Mouse (Mus musculus) 3T3-L1 (cell line): Measurements from ENCODE around the gene Bcl7a.

ENCODE experiments used
- DNase-seq: peaks from one replicate; pipeline ENCODE4 v3.0.0-alpha.2; 2015; ENCODE audit warnings: low read depth, low spot score

Bcl7a gene

DNA sequence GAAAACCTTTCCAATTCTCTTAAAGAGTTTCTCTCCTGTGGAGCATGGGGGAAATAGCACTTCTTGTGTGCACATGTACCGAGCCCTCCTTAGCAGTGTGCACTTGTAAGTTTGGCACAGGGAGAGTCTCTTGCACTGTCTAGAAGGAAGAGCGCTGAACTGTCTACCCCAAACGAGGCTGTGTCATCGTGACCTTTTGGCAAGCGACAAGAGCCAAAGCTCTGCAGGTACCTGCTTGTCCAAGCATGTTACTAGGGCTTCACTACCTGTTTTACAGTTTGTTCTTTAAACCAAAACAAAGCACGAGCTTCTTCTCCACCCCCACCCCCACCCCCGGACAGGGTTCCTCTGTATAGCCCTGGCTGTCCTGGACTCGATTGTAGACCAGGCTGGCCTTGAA, 15.9 kb upstream of the Bcl7a start:
- DNase-seq, result no peak

DNA sequence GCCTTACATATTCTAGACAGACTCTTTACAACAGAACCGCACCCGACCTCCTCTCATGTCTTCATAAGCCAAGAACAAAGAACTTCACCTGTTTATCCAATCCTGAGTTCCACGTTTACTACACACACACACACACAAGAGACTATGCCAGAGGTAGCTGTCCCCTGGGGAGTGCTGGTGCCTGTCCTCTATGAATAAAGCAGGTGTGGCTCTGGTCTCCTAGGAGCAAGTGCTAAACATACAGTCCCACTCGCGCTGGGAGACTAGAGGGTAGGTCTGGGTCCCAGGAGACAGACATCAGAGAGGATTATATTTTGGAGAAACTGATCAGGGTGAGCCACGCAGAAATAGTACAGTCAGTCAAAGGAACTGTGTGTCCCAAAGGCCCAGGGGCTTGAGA, 10.1 kb upstream of the Bcl7a start:
- no peak for DNase-seq

DNA sequence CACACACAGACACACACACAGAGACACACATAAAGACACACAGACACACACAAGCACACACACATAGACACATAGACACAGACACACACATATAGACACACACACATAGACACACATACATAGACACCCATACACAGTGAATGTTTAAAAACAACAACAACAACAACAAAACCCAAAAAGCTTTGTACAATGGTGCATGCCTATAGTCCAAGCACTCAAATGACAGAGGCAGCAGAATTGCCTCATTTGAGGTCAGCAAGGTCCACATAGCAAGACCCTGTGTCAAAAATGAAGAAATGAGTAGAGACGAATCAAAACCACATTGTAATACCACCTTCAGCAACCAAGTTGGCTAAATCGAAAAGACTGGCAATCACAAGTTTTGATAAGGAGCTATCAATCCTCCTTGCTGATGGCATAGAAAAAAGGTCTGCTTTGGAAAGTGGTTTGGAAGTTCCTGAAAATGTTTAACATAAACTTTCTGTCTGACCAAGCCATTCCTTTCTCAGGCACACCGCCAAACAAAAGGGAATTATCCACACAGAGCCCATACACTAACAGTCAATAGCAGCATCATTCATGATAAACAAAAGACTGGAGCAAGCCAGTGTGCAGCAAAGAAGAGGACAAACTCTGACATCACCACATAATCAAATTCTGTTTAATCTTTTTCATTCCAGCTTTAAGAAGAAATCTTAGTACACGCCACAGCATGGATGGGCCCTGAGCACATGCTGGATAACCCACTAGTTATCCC, 7.3 kb upstream of the Bcl7a start:
- no peak for DNase-seq

DNA sequence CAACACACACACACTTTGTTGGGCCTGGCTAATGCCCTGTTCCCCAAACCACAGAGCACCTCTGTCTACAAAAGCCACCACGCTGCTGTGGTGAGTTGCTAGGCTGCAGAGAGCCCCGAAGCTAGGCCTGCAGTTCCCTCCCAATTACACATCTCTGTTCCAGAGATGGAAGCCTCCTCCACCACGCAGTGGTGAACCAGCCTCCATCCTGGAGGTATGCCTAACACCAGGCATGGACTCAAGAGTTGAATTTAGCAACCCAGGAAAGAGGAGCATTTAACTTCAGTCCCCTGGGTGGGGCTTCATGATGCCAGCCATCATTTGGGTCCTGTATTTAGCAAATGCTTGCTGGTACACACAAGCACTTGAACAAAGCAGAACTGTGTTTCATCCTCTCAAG, 5.2 kb upstream of the Bcl7a start:
- no peak for DNase-seq

DNA sequence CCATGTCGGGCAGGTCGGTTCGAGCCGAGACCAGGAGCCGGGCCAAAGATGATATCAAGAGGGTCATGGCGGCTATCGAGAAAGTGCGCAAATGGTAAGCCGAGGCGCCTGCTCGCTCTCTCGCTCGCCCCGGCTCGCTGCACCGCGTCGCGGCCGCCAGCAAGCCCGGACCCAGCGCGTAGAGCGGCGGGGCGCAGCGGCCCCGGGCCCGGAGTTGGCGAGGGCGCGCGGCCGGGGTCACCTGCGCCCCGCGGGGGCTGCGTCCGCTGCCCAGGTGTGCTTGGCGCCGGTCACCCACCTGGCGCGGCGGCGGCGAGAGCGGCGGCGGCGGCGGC, 961 bp downstream of the Bcl7a start:
- no peak for DNase-seq

DNA sequence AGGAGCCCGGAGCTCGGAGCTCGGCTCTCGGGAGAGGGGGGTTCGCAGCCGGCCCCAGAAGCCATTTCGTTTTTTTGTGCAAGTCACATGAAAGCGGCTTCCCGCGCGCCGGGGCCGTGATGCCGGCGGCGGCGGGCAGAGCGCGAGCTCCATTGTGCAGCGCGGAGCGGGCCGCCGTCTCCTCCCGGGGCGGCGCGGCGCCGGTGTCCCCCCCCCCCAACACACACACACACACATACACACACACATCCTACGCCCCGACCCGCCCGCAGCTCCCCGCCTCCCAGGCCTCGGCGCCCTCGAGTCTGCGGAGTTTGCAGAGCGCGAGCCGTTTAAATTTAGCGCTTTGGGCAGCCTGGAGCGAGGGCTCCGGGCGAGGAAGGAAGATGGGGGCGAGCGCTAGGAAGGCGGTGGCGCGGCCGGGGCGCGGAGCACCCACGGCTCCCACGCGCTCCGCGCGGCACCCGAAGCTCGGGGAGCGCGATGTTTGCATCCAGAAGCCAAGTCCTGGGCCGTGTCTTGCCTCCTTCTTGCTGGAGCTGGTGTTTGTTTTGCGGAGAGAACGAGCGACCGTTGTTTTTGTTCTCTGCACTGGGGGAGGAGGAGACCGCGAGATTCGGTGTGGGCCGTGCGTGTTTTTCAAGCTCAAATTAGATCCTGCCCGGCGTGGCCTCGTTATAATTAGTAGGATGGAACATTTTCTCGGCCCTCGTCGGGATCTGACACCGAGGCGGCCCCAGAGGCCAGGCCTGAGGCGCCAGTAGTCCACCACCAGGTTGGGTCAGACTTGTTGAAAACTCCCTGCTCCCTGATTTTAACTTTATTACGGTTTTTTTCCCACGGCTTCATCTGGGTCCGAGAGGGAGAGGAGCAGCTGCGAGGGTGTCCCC, 1.6 kb downstream of the Bcl7a start:
- peak; percentile 59 for DNase-seq

DNA sequence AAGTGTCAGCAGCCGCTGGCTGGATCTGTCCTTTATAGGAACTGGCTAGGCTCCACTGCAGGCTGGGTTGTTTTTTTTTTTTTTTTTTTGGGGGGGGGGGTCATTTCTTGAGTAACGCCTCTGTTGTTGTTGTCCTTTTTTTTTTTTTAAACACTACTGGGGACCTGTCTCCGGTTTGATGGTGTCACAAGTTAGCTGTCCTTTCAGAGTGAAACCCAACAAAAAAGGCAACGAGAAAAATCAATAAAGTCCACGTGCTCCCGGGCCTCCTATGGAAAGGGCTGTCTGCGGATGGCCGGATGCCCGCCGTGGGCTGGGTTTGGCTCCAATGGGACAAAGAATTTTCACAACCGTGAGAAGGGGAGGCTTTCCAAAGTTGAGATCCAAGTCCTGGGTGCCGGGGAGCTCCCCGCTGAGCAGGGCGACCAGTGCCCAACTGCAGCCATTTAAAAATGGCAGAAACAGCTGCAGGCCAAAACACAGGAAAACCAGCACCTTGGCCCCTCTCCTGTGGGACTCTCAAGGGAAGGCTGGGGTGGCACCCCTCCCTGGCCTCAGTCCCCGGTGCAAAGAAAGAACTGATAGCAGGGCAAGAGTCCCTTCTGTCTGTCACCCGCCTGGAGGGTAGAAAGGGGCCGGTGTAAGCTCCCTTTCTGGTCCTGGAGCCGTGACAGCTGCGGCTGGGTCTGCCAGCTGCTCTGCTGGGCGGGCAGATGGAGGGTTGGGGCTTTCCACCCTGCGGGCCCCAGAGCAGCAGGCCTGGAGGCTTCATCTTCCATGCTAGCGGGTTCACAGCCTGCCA, 2.4 kb downstream of the Bcl7a start:
- peak; percentile 84 for DNase-seq

DNA sequence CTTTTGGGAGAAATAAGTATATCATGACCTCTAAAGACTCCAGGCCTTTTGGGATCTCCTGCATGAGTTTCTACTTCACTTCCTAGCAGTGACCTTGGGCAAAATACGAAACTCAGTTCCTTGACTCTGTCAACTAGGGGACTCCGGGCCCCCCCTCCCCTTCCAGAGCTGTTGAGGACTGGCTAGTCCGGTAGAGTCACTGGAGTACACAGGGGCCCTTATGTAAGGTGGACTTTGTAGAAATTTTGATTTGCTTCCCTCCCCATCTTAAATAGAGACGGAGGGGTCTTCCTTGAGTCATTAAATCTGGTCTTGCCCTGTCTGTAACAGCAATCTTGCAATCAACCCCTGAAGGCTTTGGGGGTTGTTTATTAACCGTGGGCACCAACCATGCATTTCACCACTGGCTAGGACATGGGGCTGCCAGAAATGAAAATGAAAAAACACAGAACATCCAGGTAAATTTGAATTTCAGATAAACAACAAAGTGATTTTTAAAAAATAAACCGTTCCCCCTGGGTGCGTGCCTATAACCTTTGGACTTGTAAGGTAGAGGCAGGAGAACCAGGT, 3.2 kb downstream of the Bcl7a start:
- no peak for DNase-seq

DNA sequence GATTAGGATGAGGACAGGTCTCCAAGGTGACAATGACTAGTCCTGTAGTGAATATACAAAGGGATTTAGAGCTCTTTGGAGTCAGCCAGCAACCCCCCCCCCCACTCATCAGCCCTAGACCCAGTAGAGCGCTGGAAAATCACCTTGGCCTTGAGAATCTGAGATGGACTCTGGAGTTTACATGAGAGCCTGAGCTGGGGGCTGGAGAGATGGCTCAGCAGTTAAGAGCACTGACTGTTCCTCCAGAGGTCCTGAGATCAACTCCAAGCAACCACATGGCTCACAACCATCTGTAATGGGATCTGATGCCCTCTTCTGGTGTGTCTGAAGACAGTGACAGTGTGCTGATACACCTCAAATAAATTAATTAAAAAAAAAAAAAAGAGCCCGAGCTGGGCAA, 4.4 kb downstream of the Bcl7a start:
- no peak for DNase-seq

DNA sequence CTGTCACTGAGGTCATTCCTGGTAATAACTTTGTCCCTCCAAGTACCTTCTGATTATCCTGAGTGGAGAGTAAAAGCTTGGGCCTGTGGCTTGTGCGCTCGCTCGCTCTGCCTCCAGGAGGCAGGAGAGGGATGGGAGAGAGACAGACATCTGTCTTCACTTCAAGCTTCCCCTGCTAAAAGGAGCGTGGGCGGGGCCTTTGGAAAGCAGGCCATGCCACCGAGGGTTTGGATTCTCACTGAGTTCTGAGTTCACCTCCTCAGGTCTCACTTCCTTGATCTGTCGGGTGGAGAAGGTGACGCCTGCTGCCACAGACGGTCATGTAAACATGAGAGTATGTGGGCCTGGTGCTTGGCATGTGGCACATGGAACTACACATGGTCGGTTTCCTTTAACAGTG, 6.8 kb downstream of the Bcl7a start:
- peak; percentile 26 for DNase-seq

DNA sequence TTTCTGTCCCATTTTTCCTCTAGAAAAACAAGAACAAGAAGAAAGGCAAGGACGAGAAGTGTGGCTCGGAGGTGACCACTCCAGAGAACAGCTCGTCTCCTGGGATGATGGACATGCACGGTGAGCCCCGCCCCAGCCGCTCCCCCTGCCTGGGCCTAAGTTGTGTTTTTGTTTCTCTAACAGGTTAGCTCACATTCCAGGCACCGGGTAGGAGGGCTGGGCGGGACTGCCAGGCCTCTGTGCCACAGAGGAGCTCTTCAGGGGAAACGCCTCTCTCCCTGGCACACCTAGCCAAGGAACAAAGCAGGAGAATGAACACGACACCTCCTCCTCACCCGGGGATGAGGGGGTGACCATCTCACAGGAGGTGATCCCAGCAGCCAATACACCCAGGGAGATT, 12.3 kb downstream of the Bcl7a start:
- no peak for DNase-seq

DNA sequence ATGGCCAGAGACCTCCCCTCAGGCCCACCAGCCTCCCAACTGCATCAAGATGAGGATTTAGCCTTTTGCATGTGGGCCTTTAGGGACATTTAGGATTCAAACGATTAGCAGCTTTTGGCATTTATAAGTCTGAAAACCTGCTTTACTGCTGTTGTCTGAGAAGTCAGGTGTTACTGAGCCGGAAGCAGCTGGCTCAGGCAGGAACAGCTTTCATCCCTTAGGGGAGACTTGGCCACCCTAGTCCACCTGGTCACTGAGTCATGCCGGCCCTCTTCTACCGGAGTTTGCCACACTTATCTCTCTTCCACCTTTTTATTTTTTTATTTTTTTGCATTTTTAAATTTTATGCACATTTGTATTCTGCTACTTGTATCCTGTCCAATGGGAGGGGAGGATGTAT, 13.6 kb downstream of the Bcl7a start:
- DNase-seq, result no peak

DNA sequence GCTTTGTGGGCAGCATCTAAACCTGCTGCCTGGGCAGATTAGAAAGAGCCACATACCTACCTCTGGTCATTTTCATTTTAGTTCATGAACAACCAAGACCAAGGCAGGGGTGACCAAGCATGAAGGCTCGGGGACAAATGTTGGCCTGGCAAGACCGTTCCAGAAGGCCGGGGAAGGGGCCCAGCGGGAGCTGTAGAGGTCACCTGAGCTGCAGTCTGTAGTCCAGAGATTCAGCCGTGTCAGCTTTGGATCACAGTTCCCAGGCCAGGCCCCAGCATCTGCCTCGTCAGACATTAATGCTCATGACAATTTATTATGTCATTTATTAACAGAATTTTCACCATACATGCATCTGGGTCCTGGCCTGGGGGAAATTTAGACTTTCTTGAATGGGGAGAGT, 15.8 kb downstream of the Bcl7a start:
- no peak for DNase-seq

DNA sequence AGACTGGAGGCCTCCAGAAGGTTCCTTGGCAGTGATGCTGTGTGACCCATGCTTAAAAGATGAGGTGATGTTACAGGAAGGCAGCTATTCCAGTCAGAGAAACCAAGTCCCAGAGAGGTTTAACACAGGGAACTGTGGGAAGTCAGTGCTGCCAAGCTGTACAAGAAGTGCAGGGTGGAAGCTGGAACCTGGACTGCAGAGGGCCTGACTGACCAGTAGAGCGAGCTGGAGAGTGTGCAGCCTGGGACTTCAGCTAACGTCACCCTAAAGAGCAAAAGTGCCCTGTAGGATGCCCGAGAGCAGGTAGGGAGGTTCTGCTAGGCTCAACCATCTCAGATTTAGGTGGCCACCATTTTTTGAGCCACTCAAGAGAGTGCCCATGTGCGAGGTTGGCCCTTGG, 19.3 kb downstream of the Bcl7a start:
- no peak for DNase-seq

DNA sequence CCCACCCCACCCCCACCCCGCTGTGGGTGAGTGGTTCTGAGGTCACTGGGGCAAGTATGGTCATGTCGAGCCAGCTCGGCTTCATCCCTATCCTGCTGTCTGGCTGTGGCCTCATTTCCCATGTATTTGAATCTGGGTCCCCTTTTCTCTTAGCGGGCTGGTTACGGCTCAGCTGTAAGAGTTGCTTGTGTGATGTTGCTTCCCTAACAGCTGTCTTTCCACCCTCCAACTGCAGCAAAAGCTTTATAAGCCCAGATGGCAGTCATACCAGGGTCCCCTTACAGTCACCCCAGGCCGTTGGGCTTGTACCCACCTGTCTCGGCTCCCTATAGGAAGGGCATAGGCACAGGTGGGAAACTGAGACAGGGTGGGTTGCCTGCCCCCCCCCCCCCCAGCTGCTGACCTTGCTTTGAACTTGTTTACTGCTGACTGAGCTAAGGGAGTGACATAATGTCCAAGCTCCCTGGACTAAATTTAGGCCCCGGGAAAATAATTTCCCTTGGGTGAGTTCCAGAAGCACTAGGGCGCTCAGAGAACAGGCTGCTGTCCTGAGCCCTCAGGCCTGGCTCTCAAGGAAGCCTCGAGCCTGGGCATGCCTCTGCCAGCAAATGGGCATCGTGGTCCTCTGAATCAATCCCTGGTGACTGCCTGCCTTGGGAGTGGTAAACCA, 20.8 kb downstream of the Bcl7a start:
- no peak for DNase-seq

DNA sequence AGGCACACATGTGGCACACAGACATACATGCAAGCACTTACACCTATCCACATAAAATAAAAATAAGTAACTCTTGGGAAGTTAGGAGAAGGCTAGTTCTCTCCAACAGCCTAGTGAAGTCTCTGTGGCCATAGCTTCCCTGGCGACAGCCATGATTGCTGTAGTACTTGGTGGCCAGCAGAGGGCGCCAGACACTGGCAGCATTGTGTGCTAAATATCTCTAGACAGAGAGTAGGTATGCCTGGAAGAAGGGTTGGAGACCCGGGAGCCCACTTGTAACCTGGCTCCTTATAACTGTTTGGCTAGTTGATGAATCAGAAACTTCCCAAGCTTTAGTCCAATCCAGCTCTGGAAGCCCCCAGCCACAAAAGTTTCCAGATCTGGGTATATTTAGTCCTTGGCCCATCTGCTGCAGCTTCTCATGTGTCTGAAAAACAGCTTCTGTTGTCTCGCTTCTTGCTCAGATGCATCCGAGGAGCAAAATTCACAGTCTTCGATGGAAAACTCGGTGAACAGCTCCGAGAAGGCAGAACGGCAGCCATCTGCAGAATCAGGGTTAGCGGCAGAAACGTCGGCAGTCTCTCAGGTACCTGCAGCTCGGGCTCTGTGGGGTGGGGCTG, 25.3 kb downstream of the Bcl7a start:
- DNase-seq, result peak; percentile 79

DNA sequence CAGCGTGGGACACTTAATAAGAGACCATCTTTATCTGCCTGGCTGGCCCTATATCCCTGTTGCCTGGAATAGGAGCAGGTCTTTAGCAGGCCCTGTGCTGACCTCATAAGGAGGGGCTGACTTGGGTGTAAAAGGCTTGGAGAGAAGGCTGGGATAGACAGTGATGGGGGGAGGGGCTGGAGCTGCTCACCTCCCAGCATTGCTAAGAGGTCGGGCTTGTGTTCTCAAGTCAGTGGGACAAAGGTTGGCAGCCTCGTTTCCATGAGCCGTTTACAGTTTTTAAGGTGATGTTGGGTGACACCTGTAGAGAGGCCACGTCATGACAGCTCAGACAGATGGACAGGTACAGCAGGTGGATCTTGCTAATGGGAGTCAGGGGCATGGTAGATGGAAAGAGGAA, 26.4 kb downstream of the Bcl7a start:
- DNase-seq, result no peak

DNA sequence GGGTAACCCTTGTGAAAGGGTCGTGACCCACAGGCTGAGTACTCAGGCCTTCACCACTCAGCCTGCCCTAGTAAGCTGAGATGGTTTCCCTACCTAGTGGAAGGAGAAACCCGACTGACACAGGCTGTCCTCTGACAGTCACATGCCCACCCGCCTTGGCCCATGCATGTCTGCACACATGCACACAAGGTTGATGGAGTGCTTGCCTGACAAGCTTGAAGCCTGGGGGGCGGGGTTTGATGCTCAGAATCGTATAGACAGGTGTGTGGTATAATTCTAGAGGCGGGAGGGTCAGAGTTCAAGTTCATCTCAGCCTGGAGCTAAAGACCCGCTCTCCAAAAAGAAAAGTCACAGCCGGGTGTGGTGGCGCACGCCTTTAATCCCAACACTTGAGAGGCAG, 31.6 kb downstream of the Bcl7a start:
- DNase-seq, result no peak

DNA sequence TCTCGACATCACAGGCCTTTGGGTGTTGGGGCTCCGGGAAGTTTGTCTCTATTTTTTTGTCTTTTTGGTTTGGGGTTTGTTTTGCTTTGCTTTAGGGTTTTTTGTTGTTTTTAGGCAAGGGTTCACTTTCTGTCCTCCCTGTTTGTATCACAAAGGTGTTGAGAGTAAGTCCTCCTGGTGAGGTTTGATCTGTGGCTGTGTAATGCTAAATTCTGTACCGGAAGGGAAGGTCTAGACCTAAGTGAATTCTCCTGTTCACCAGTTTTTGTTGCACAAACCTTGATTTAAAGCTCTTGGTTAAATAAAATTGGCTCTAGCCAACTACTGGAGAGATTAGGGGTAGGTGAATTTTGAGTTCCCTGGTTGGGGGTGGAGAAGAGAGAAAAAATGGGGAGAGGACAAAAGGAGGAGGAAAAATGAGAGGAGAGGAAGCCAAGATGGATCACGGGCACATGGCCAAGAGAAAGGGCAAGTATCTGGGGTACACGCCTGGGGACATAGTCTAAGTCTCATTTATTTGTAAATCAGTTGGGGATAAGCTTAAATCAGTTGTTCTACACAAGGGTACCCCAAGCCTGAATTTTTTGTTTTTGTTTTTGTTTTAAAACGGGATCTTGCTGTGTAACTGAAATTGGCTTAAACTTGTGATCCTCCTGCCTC, 32.3 kb downstream of the Bcl7a start:
- DNase-seq, result no peak

DNA sequence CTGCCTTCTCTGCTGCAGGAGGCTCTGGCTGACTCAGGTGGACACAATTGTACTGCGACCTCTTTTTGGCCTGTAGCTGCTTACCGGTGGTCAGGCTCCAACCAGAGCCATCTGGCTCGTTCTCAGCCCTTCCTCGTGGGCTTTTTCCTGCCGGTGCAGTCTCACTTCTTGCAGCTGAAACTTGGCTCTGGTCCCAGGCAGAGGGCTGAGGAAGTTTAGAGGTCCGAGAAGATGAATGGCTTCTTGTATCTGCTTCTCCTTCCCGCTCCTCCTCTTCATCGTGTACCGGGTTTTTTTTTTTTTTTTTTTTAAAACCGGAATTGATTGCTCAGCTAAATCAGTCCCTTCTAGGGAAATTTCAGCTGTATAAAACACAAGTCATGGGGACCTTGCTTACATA, 32.9 kb downstream of the Bcl7a start:
- DNase-seq, result peak; percentile 52
